Mouse (Mus musculus) cerebellum, postnatal 4 days (tissue): ENCODE results near the gene Vps35l.

Experiments used
- DNase-seq, 2 experiments: peaks; one replicate each; pipeline ENCODE4 v3.0.0; 2022; ENCODE audit warnings: low spot score in 2 of 2, mixed read lengths in 1 of 2

Vps35l gene

DNA sequence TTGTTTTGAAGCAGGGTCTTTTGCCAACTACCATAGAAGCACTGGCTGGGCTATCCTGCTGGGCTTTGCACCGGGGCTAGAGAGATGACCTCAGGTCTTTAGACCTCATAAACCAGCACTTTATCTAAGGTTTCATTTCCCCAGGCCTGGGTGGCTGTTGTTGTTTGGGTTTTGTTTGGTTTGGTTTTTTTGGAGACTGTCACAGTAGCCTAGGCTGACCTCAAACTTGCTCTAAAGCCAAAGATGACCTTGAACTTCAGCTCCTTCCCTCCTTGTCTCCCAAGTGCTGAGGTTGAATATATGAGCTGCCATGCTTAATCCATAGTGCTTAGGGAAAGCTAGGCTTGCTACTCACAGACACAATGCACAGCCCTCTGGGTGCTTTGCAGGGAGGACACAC lies 79.6 kb downstream of the Vps35l start:
- no peak for DNase-seq

DNA sequence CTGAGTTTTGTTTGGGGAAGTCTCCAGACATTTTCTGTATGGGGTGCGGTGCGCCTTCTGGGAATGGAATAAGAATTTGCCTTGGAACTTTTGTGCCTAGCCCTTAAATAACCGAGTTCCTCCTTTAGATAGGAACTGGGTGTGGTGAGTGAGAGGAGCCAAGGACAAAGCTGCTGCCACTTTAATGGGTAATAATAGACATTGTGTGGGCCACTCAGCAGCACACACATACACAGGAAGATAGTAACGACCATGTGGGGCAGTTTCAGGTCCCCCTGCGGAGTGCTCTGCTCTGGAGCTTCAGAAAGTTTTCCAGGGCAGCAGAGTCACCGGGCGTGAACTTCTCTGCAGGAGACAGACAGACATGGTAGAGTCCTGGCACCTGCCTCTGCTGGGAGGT lies 81.3 kb downstream of the Vps35l start:
- no peak for DNase-seq

DNA sequence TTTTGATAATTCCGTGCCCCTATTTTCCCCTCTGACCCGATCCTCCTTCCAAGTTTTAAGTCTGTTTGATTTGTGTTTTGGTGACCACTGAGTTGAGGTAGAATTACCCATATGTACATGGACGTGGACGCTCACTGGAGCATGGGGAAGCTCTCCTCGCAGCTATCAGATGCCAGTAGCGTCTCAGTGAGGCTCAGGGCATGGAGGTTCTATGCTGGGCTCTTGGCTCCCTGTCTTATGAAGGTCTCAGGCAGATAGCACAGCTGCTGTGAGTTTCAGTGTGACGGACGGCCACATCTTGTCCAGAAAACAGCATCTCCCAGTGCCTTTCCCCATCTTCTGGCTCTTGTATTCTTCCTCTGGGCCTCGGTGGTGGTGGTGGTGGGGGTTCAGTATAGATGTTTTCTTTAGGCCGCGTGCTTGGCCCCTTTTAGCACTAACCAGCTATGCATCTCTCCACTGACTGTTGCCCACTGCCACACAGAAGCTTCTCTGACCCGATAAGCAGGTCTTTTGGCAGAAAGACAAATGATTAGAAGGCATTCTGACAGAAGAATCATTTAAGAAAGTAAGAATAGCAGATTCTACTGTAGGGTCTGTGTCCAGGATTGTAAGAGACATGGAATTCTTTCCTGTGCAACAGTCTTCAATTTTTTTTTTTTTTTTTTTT lies 82.0 kb downstream of the Vps35l start:
- DNase-seq, result no peak

DNA sequence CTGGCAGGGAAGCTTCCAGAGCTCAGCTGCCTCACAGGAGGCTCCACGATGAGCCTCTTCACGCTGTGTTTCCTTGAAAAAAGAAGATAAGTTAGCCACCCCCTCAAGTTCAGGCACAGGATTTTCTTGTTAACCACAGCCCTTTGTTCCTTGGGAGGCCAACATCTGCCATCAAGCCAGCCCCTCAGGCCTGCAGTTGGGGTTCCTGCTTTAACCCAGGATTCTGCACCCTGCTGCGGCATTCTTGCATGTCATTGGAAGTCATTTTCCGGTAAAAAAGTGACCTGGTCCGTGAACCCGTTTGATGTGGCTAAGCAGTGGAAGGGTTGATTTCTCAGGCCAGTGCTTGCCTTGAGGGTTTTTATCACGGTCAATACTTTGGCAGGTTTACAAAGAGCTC lies 84.4 kb downstream of the Vps35l start:
- DNase-seq, result no peak

DNA sequence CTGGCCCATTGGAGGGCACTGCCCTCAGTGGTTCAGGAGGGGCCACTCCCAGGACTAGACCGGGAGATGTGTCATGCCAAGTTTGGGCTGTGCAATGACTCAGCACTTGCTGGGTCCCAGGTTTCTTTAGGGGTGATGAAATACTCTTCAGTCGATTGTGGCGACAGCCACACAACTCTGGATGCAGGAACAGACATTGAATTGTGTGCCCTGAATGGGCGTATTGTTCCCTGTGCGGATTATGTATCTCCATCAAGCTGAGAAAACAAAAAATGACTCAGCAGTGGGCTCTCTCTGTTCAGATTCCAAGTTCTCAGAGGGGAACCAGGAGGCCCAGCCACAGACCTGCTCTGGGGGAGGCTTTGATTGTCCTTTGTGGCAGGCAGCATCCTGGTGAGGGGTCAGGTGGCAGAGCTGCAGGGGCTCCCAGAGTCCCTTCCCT lies 88.0 kb downstream of the Vps35l start:
- no peak for DNase-seq

DNA sequence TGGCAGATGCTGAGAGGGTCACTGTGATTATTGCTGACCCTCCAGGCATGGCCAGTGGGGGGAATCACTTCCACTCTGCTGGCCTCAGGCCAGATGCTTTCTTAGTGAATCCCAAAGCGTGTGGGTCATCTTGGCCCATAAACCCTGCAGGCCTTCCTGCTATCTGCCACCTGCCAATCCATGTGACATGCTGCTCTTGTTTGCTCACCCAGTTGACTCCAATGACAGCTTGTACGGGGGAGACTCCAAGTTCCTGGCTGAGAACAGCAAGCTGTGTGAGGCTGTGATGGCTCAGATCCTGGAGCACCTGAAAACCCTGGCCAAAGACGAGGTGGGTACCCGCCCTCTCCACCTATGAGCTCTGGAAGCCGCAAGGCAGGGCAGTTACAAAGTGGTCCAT lies 97.9 kb downstream of the Vps35l start:
- DNase-seq, result no peak

DNA sequence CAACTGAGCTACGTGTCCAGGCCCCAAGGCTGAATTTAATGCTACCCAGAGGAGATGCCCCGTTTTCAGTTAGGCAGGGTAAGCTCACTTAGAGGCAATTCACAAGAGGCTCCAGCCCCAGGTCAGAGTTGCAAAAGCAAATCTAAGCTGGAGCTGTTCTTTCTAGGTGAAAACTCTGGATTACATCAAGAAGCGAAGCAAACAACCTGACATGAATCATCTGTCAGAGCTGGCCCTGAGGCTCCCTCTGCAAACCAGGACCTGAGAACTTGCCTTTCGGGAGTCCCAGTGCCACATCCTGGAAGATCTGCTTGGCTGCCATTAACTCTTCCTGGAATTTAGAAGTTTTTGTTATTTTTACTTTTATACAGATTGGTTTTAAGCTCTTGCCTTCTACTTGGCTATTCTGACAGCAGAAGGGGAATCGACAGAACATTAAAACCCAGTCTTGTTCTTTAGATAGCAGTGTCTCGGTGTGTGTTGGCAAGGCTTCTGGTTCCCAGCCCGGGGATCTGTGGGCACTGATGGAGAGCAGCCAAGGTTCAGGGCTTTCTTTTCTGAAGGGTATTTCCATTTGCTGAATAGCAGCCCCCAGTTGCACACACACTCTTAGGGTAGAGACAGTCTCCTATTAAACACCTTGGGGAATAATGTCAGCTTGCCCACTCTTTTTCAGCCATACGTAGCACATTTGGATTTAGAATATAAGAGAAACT lies 101.2 kb downstream of the Vps35l start:
- peak in 1 of 2 experiments; percentile 31 for DNase-seq

DNA sequence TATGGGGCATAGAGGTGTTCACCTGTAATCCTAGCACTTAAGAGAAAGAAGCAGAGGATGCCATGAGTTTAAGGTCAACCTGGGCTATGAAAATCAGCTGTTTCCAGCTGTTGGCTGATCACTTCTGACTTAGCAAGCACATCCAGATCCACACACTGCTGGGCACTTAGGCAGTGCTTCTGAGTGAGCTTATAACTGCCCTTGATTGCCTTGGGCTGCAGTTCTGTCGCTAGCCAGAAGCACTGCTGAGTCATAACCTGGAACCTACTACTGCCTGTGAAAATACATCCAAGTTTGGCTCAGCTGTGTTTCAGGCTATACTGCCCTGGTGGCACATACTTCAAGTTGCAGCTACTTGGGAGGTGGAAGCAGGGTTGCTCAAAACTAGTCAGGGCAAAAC lies 101.8 kb downstream of the Vps35l start:
- DNase-seq, result no peak

DNA sequence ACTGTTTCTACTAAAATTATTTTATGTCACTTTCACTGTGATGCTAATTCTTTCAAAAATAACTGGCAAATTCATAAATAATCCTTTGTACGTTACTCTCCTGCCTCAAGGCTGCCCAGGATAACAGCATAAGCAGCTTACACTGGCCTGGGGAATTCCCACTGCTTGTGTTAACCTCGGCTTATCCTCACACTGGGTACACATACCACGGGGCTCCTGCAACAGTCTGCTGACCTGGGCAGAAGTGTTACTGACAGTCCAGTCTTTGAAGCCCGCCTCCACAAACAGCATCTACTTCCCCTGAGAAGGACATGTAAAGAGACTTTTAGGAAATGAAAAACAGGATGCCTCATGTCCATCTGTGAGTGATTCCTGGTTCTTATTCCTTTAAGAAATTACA lies 102.9 kb downstream of the Vps35l start:
- no peak for DNase-seq

DNA sequence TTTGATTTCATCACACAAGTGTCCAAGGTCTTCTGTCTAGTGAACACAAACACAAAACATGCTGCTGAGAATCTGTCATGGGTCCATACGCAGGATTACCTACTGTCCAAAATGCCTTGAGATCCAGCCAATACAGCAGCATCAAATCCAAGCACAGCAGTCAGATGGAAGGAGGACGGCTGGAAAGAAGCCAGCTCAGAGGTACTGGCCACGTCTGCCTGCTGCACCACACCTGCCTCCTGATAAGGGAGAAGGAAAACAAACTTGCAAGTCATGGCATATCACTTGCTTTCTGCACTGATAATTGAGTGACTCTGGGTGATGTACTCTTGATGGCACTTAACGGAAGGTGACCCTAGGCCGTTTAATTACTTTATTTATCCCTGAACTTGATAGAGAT lies 105.1 kb downstream of the Vps35l start:
- DNase-seq, result no peak

DNA sequence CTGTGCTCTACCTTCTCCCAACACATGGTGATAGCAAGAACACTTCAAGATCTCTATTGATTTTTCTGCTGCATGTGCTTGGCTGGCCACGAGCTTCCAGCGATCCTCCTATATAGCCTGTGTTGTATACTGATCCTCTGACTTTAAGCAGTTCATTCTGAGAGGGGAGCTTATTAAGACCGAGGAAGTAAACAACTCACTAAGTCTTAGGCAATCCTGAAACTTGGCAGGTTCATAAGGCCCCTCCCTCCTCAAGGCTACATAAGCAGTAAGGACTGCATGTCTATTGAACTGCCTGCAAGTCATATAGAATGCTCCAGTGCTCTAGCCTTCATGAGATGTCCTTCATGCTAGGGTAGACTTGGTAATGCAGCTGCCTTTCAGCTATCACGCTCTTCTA lies 106.3 kb downstream of the Vps35l start:
- DNase-seq, result no peak

DNA sequence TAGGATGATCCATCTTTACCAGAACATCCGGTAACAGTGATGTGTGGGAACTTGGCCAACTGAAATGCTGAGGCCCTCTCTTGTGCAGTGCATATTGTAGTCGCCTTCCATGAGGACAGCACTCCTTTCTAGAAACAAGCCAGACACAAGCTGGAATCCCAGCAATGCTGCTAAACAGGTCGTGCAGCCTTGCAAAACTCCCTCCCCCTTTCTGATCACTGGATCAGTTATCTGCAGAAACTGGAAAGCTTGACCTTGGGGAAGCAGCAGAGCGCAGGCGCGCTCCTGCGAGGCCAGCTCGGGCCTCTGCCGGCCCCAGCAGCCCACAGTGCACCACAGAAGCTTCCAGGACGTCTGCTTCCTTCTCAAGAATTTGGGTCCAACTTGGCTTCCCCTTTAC lies 108.8 kb downstream of the Vps35l start:
- no peak for DNase-seq

DNA sequence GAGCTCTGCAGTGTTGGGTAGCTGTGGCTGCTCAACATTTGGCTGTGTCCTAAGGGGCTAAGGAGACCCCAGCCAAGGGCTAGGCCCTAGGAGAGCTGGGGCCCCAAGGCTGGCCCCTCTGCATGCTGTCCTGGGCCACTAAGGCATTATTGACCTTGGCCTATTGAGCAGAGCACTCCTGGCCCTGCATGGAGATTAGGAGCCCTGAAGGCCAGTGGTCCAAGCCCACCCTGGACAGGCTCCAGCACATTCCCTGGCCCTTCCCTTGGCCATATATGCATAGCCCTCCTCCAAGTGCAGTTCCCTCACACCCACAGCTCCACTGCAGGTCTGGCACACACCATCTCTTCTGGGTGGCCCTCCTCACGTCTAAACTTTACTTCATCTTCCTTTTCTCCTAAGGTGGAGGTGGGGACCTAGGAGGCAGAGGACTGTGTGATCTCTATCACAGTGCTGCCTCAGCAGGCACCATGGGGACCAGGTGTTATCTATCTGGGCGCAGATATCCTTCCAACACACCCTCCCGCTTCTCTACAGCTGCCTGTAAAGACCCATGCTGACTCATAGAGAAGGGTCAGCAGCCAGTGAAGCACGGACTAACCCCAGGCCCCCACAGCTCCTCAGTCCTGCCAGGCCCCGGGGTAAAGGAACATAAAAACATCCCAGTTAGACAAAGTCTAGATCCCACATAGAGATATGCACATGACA lies 109.7 kb downstream of the Vps35l start:
- DNase-seq, result no peak

DNA sequence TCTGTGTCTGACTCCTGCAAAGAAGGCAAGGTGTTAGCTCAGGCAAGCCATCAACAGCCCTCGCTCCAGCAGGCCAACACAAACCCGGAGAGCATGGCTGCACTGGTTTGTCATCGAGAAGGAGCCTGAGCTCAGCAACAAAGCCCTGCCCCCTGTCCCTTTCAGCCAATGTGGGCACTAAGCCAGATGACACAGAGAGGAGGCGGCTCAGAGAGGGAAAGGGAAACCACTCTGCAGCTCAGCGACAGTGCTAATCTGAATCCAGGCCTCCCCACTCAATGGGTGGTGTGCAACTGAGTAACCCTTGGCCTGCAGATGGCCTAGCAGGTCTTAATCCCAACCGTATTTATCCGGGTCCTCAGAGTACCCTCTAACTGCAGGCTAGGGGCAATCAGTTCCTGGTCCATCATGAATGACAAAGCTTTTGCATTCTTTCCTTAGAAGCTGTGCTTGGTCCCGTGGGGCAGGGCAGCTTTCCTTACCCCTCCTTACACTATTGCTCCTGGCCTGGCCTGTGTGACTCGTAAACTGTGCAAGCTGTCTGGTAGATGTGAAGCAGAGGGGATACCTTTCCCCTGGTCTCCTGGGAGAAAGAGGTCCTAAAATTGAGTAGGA lies 110.8 kb downstream of the Vps35l start:
- no peak for DNase-seq

DNA sequence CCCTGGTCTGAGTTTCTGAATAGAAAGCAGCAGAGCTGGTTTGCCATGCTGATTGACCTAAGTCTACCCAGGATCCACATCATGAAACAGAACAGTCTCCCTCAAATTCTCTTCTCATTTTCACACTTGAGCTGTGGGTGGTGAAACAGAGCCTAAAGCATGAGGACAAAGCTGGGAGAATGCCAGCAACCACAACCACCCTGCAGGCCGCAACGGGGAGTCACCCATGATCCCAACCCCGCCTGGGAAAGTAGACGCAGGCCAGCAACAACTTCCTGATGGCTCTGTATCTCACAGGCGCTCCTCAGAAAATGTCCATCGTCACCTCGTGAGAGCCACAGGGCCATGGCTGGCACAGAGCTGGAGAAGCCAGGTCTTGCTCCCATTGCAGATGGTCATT lies 111.5 kb downstream of the Vps35l start:
- DNase-seq, result no peak

DNA sequence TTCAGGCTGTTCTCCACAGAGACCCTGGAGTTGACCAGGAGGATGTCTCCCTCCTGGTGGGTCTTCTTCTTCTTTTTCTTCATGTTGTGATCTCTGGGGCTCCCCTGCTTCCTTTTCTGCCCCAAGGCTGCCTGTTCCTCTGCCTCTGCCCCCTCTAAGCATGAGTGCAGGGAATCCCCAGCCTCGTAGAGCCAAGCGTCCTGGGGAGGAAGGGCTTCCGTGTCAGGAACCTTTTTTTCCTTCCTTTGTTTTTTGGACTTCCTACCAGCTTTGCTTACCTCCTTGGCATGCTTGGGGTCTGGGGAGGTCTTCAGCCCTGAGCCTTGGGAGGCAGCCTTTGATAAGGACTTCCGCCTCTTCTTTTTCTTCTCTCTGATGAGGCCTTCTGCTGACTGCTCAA lies 112.6 kb downstream of the Vps35l start:
- DNase-seq, result no peak

DNA sequence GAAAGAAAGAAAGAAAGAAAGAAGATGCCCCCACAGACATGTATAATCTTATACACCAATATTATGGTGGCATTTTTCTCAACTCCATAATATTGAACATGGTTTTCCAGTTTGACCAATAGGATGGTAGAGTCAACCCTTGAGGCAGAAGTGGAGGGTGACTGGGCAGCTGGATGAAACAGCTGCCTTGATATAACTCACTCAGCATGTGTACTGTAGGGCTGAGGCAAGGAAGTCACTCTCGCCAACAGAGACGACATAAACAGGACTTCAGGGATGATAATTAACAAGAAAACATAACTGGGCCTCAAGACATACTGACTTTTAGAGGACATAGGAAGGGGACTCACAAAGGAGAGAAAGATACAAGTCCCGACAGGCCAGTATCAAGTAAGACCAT lies 114.6 kb downstream of the Vps35l start:
- no peak for DNase-seq

DNA sequence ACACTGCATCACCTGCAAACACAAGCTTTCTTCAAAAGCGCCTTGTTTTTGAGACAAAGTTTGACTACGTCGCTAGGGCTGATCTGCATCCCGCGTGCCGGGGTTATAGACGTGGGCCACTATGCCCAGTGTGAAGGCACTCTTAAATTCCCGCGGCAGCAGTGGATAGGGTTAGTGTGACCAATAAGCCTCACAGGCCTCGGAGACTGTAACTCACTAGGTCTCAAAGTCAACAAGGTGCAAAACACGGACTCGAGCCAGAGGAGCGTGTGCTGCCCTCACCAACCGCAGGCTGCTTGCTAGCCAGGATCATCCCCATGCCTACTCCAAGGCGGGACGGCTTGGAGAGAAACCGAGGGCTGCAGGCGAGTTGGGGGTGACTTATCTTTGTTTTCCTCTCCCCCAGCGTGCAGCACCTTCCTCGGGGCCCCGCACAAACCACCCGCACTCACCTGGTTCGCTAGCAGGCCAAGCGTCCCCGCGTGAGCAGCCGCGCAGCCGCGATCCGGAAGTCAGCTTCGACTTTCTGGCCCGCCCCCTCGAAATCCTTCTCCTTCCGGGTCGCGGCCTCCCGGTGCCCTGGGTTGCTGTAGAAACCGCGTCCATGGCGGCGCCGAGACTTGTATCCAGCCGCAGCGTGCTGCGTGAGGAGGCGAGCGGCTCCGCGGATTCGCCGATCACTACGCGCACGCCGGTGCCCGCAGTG lies 115.3 kb downstream of the Vps35l start, which contains the start of gene Iqck:
Gene Iqck, plus strand, starts transcription at position 582 of the 706 bp plus-strand sequence.
- DNase-seq, result peak; percentile 91 to 92

DNA sequence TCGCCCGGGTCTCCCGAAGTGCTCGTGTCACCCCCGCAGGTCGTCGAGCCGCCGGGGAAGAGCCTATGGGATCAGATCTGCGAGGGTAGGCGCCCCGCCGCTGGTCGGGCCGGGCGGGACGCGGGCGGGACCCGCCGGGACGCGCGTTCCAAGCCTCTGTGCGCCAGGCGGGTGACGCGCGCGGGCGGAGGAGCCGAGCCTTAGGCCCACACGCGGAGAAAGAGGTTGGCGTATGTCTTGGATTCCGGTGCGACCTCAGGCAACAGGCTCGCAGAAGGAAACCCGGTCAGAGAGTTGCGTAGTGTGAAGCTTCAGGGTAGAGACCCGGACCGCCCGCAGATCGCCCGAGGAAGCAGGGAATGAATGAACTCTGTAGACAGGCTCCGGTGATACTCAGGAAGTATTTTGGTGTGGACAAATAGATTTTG lies 115.9 kb downstream of the Vps35l start, which contains the start of gene Knop1:
Gene Knop1, minus strand, starts transcription at position 378 of the 428 bp plus-strand sequence.
- DNase-seq, result no peak

DNA sequence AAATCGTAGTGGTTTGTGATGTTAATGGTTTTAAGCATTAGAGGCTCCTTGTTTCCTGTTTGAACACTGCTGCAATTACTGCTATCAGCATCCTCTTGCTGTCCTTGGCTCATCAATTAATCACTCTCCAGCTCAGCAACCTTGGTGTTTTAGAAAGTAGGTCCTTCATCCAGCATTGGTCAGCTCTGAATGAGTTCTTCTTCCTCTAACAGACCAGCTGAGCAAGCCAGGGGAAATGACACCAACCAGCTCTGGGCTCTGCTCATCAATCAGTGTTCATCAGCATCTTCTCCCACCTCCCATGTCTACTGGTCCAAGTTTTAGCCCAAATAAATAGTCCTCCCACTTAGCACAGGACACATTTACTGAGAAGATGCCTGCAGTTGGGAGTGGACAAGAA lies 118.6 kb downstream of the Vps35l start:
- no peak for DNase-seq

DNA sequence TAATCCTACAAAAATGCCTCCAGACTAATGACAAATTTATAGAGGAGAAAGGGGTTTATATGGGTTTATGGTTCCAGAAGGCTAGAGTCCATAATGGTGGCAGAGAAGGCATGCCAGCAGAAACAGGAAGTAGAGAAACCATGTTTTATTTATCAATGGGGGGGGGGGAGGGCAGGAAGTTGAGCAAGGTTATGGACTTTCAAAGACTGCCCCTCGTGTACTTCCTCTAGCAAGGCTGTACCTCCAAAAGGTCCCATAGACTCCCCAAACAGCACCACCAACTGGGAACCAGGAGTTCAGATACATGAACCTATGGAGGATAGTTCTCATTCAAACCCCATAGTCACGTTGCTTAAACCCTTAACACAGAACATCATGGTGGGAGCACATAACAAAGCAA lies 125.3 kb downstream of the Vps35l start:
- no peak for DNase-seq
